Mouse (Mus musculus) G1E (cell line): ENCODE data around the gene Golt1a.

Source experiments
- CTCF ChIP-seq: IDR thresholded peaks from 2 replicates; pipeline ENCODE4 v1.5.1; 2012; ENCODE audit warnings: low read depth, low read length, inconsistent platforms, mixed read lengths
- GATA1 ChIP-seq: IDR thresholded peaks from 2 replicates; pipeline ENCODE4 v1.6.1; 2012; ENCODE audit warnings: borderline replicate concordance, low read length, inconsistent platforms, mixed read lengths

DNA sequence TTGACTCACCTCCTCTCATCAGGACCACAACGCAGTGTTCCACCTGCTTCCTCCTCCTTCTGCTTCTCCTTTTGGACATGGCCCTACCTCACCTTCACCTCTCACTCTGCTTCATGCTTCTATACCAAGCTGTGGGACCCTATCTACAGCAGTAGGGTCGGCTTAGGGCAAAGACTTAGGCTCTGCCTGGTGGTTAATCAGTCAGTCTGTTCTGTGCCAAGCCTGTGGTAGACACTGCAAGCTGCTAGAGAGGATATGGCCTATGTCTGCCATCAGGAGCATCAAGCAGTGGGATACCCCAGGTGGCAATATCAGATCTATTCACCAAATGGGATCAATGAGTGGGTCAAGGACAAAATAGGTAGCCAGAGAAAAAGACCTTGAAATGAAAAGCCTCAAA, 29.1 kb upstream of the Golt1a start:
- TF ChIP-seq CTCF (no peak), GATA1 (no peak)
